Mouse (Mus musculus): ENCODE measurements around the gene Prl8a1. TPM values are rescaled to one million over a fixed set of nuclear protein-coding genes. Genes with fewer than 3 reads are reported as not detected.

Prl8a1 gene
- polyA plus RNA-seq (2014; fragmentation: Illumina TruSeq; extraction: RNeasy Lipid Tissue Mini Kit (QIAGEN cat#74804); ENCODE audit: low read depth, low replicate concordance), result not detected

GRCm38 (mm10) chr13:27582071-27582470 is at the start of gene Prl8a1:
TSS of gene Prl8a1 (minus strand) at chr13:27582171.

GRCm38 (mm10) chr13:27610482-27610881 is 28.5 kb upstream of the Prl8a1 start, which contains the start of gene Prl7b1:
TSS of gene Prl7b1 (minus strand) at chr13:27610582.

DNA sequence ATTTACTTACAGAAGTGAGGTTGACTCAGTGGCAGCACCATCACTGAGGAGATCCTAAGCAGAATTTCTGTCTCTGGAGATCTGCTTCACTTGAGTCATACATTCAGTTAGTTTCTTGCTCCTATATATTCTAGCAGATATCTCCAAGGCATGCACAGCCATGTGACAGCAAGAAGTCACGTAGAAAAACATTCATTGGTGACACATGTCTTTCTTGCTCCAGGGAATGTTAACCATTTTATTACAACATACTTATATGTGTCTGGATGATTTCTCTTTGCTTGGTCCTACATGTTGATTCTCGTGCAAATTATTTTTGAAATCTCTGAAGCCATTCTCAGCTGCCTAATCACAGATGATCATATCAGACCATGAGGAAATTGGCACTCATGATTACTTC is 17.5 kb downstream of the Prl8a1 start, which contains the start of gene Prl8a9:
TSS of gene Prl8a9 (minus strand) at position 101 of the 400 bp plus-strand sequence.

Other genes with a start within 250 kb of the Prl8a1 start
- gene Prl8a2, start 236.5 kb downstream of the Prl8a1 start, polyA plus RNA-seq (2014; fragmentation: Illumina TruSeq; extraction: RNeasy Lipid Tissue Mini Kit (QIAGEN cat#74804); ENCODE audit: low read depth, low replicate concordance), result not detected
- not detected for gene Prl2b1, start 191.3 kb downstream of the Prl8a1 start, polyA plus RNA-seq (2014; fragmentation: Illumina TruSeq; extraction: RNeasy Lipid Tissue Mini Kit (QIAGEN cat#74804); ENCODE audit: low read depth, low replicate concordance)
- gene Prl8a6, start 143.5 kb downstream of the Prl8a1 start, polyA plus RNA-seq (2014; fragmentation: Illumina TruSeq; extraction: RNeasy Lipid Tissue Mini Kit (QIAGEN cat#74804); ENCODE audit: low read depth, low replicate concordance), result not detected
- not detected for gene Prl8a8, start 69.0 kb downstream of the Prl8a1 start, polyA plus RNA-seq (2014; fragmentation: Illumina TruSeq; extraction: RNeasy Lipid Tissue Mini Kit (QIAGEN cat#74804); ENCODE audit: low read depth, low replicate concordance)
- gene Prl8a9, start 17.6 kb downstream of the Prl8a1 start, polyA plus RNA-seq (2014; fragmentation: Illumina TruSeq; extraction: RNeasy Lipid Tissue Mini Kit (QIAGEN cat#74804); ENCODE audit: low read depth, low replicate concordance), result not detected
- gene Prl7b1, start 28.4 kb upstream of the Prl8a1 start, polyA plus RNA-seq (2014; fragmentation: Illumina TruSeq; extraction: RNeasy Lipid Tissue Mini Kit (QIAGEN cat#74804); ENCODE audit: low read depth, low replicate concordance), result not detected
- not detected for gene Prl7a1, start 60.3 kb upstream of the Prl8a1 start, polyA plus RNA-seq (2014; fragmentation: Illumina TruSeq; extraction: RNeasy Lipid Tissue Mini Kit (QIAGEN cat#74804); ENCODE audit: low read depth, low replicate concordance)
- not detected for gene Prl7a2, start 85.9 kb upstream of the Prl8a1 start, polyA plus RNA-seq (2014; fragmentation: Illumina TruSeq; extraction: RNeasy Lipid Tissue Mini Kit (QIAGEN cat#74804); ENCODE audit: low read depth, low replicate concordance)
- gene Prl7d1, start 134.6 kb upstream of the Prl8a1 start, polyA plus RNA-seq (2014; fragmentation: Illumina TruSeq; extraction: RNeasy Lipid Tissue Mini Kit (QIAGEN cat#74804); ENCODE audit: low read depth, low replicate concordance), result not detected
- not detected for gene Prl7c1, start 198.6 kb upstream of the Prl8a1 start, polyA plus RNA-seq (2014; fragmentation: Illumina TruSeq; extraction: RNeasy Lipid Tissue Mini Kit (QIAGEN cat#74804); ENCODE audit: low read depth, low replicate concordance)
- gene Prl2a1, start 219.5 kb upstream of the Prl8a1 start, polyA plus RNA-seq (2014; fragmentation: Illumina TruSeq; extraction: RNeasy Lipid Tissue Mini Kit (QIAGEN cat#74804); ENCODE audit: low read depth, low replicate concordance), result not detected

Measured in sigmoid colon, adult 10 weeks (tissue).